Comparison of ENCODE assay signal across 8 mouse cellular contexts in the genomic region with DNA sequence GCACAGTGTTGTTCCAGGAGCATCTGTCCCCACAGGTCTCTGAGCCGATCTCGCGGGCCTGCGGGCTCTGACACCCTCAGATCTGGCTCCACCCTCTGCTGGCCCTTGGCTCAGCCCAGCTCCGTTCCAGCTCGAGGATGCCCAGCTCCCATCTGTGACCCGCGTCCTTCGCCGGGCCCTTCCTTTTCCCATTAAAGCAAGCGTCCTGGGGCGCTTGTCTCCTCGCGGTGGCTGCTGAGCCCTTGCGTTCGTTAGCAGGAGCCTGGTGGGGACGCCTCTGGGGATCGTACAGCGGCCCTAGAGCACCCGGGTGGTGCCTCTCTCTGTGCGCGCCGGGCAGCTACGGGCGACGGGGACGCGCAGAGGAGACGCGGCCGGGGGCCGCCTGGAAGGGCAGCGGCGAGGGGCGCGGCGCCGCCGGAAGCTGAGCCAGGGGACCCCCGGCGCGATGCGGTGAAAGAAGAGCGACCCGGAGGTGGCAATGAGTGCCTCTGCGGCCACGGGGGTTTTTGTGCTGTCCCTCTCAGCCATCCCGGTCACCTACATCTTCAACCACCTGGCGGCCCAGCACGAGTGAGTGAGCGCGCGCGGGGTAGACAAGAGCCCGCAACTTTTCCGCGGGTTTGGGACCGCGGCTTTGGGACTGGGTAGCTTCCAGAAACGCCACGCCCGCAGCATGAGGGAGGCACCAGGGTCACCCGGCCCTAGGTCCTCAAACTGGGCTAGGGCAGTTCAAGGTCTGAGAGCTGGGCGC. TPM values are rescaled to one million over a fixed set of nuclear protein-coding genes. Genes with fewer than 3 reads are reported as not detected.
A peak's percentile ranks its signal among the peaks of the same experiment; 100 is the strongest.
DNase-seq lines count a peak whose midpoint lies in the region; TF ChIP-seq lines count a peak whose summit lies in the region.

TSS of gene Tm6sf1 (plus strand) at position 34 of the 754 bp plus-strand sequence.

- DNase-seq in gastrocnemius, adult 2 months: peak; percentile 63
- DNase-seq in gastrocnemius, adult 8-10 months (ENCODE audit: low spot score in 2 of 2): no peak
- DNase-seq in adrenal gland, adult (ENCODE audit: inconsistent age in 2 of 2, low spot score in 1 of 2): peak; percentile 56 to 79
- peak; percentile 60 for DNase-seq in forebrain, embryonic 10.5 days (ENCODE audit: extremely low spot score, low spot score)
- DNase-seq in hindbrain, embryonic 10.5 days (ENCODE audit: low spot score): peak; percentile 69
- peak in 1 of 2 experiments; percentile 53 for DNase-seq in left cerebral cortex, postnatal 36 days (ENCODE audit: low spot score in 2 of 2)
- DNase-seq in mesoderm, embryonic 11.5 days (ENCODE audit: low read depth, low spot score): peak; percentile 71
- DNase-seq in splenic B cell, adult 2 months (ENCODE audit: low read depth, low spot score): peak; percentile 40

- peak within 1 kb of the TSS; percentile 83 for H3K4me3 ChIP-seq in gastrocnemius, adult 2 months
- H3K4me3 ChIP-seq in forebrain, embryonic 10.5 days: peak within 1 kb of the TSS; percentile 73
- H3K4me3 ChIP-seq in hindbrain, embryonic 10.5 days: peak within 1 kb of the TSS; percentile 79

- peak within 1 kb of the TSS; percentile 82 for H3K27ac ChIP-seq in gastrocnemius, adult 2 months
- H3K27ac ChIP-seq in forebrain, embryonic 10.5 days: peak within 1 kb of the TSS; percentile 81
- H3K27ac ChIP-seq in hindbrain, embryonic 10.5 days: peak within 1 kb of the TSS; percentile 86

- peaks cover 60% of the 10 kb centered on the region for H3K27me3 ChIP-seq in forebrain, embryonic 10.5 days (ENCODE audit: poor library complexity, severe bottlenecking)
- H3K27me3 ChIP-seq in hindbrain, embryonic 10.5 days (ENCODE audit: insufficient read depth, poor library complexity, severe bottlenecking): peaks cover 57% of the 10 kb centered on the region
- no peaks in the 10 kb centered on the region for H3K27me3 ChIP-seq in splenic B cell, adult 2 months (ENCODE audit: control insufficient read depth, insufficient read depth, low read length, poor library complexity, severe bottlenecking)

- WGBS in forebrain, embryonic 10.5 days: under 1% methylated on average over 64 of the region's 64 CpGs
- WGBS in hindbrain, embryonic 10.5 days: under 1% methylated on average over 64 of the region's 64 CpGs

- no peaks in the 10 kb centered on the region for H3K36me3 ChIP-seq in forebrain, embryonic 10.5 days (replicated peaks)
- H3K36me3 ChIP-seq in hindbrain, embryonic 10.5 days: no peaks in the 10 kb centered on the region
- no peaks in the 10 kb centered on the region for H3K36me3 ChIP-seq in splenic B cell, adult 2 months (ENCODE audit: control insufficient read depth, insufficient read depth, low read length, poor library complexity, severe bottlenecking)

- no peak for TF ChIP-seq CTCF in gastrocnemius, adult 2 months (IDR thresholded peaks at IDR 0.05)

- no peaks in the 10 kb centered on the region for H3K9me3 ChIP-seq in forebrain, embryonic 10.5 days
- no peaks in the 10 kb centered on the region for H3K9me3 ChIP-seq in hindbrain, embryonic 10.5 days

- H3K4me1 ChIP-seq in forebrain, embryonic 10.5 days: peaks cover 50% of the 10 kb centered on the region
- peaks cover 40% of the 10 kb centered on the region for H3K4me1 ChIP-seq in hindbrain, embryonic 10.5 days (replicated peaks)

- intact Hi-C loops in gastrocnemius, adult 2 months (cut with DNase I): no loop called here
- intact Hi-C loops in left cerebral cortex, postnatal 36 days (cut with DNase I): no loop called here

RNA-seq across cellular contexts. Expression of gene Tm6sf1, which starts in this region (rescaled TPM):
- 10 to 100 TPM in 1 of 2 experiments, 1 to 10 TPM in 1; 5.8 to 13.1 TPM for total RNA-seq in gastrocnemius, adult 2 months (2021)
- total RNA-seq in gastrocnemius, adult 8-10 months (2022): 1 to 10 TPM; 3.5 to 5.0 (median 4.4) TPM
- polyA plus RNA-seq in forebrain, embryonic 10.5 days (2016; fragmentation: Nextera tagmentation; extraction: Ambion mirVana): 11.2 and 11.7 TPM in 2 replicates
- polyA plus RNA-seq in hindbrain, embryonic 10.5 days (2016; fragmentation: Nextera tagmentation; extraction: Ambion mirVana): 11.3 and 11.9 TPM in 2 replicates
- 10 to 100 TPM; 28.4 to 36.9 TPM for total RNA-seq in left cerebral cortex, postnatal 36 days (2021)

Comparison
In these comparisons a context has a peak if more than half of its experiments do, and no peak if none do; other contexts are left out.
1. DNase-seq: peak in gastrocnemius, adult 2 months (single experiment), adrenal gland, adult (2 of 2), forebrain, embryonic 10.5 days (single experiment), hindbrain, embryonic 10.5 days (single experiment), mesoderm, embryonic 11.5 days (single experiment) and splenic B cell, adult 2 months (single experiment); none in gastrocnemius, adult 8-10 months (0 of 2).
2. Peak in every context shown above with its lines, with median percentiles within 50 percentile points of each other: H3K27ac ChIP-seq and H3K4me3 ChIP-seq.